Mouse (Mus musculus) G1E (cell line): ENCODE data around the gene Prelp.

Experiments
- CTCF ChIP-seq: IDR thresholded peaks from 2 replicates; pipeline ENCODE4 v1.5.1; 2012; ENCODE audit warnings: low read depth, low read length, inconsistent platforms, mixed read lengths
- GATA1 ChIP-seq: IDR thresholded peaks from 2 replicates; pipeline ENCODE4 v1.6.1; 2012; ENCODE audit warnings: borderline replicate concordance, low read length, inconsistent platforms, mixed read lengths
- GATA2 ChIP-seq: IDR thresholded peaks from 2 replicates; pipeline ENCODE4 v1.6.1; 2012; ENCODE audit warnings: low read depth, low read length, inconsistent platforms, borderline replicate concordance
- POLR2AphosphoS5 ChIP-seq: IDR thresholded peaks from 2 replicates; pipeline ENCODE4 v1.6.1; 2012; ENCODE audit warnings: low read depth, low read length, inconsistent platforms; ENCODE audit not compliant: insufficient replicate concordance
- TAL1 ChIP-seq: conservative IDR thresholded peaks from 2 replicates; pipeline ENCODE4 v1.6.1; 2012; ENCODE audit warnings: low read depth, low read length, inconsistent platforms, mixed read lengths

- TF ChIP-seq CTCF: no peak
- no peak for TF ChIP-seq GATA1
- TF ChIP-seq TAL1: no peak
- no peak for TF ChIP-seq POLR2AphosphoS5
- TF ChIP-seq GATA2: no peak
These were observed 3.1 kb upstream of the Prelp start for GRCm38 (mm10) chr1:133924141-133924875.
